Mouse (Mus musculus) heart, postnatal 4 days (tissue): ENCODE measurements at regions not wholly inside any gene's neighbourhood (a gene's known extent, or its start where the extent isn't known, plus 50 kb on each side); places are given as distances from the start of the nearest gene placed in this dataset.
A peak's percentile ranks its signal among the peaks of the same experiment; 100 is the strongest.
"Not testable (repeated sequence)": the region's sequence is repeated elsewhere in the genome, so short reads cannot be mapped to it uniquely, and the experiment has no call there.

Experiments used
- DNase-seq: peaks from one replicate; pipeline ENCODE4 v3.0.0; 2021

DNA sequence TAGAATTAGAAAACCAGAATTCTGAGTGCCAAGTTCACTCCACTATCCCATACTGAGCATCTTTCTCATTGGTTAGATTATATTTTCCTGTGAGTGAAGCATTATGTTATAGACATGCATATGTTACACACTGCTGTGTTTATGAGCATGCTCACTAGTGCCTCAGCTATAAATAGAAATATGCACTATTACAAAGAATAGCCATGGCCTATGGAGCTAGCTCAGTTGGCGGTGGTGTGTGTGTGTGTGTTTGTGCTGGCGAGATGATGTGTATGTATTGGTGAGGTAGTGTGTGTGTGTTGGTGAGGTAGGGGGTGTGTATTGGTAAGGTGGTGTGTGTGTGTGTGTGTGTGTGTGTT lies 106.2 kb downstream of the Sec31a start:
- no peak for DNase-seq

DNA sequence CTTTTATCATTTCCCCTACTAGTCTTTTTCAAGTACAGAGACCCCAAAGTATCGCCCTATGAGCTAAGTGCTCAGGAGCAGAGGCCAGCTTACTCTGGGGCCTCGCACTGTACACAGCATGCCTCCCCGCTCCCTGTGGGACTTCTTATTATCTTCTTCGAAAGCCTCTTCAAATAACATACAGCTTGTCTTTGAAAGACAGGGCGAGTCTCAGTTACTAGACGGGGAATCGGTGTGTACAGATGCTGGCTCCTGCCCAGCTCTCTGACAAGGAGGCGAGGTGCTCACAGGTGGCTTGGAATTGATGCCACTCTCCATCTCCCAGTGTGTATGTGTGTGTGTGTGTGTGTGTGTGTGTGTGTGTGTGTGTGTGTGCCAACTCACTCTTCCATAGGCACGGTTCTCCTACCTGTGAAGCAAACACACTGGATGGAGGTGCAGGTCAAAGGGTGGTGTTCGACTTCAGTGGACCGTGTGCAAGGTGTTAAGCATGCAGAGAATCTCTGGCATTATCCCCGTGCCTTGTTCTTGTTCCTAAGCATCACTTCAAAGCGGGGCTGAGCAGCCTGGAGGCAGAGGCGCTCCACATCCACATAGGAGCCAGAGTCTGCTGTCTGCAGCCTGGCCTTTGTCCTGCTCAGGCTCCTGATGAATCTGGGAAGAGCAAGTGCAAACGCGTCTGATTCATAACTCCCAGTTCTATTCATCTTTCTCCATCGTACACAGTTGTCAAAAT lies 106.8 kb downstream of the Sec31a start:
- DNase-seq = no peak

DNA sequence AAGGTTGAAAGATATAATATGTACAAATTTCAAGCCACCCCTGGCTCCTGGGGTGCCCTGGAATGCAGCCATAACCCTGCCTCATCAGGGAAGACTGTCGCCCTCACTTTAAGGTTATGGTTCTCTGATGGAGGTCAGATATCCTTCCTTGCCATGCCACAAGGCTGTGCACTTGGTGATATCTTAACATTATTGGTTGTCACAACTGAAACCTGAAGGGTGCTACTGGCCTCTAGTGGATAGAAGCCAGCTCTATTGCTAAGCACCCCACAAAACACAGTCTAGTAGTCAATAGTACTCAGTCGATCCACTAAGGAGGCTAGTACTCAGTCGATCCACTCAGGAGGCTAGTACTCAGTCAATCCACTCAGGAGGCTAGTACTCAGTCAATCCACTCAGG lies 111.6 kb downstream of the Sec31a start:
- peak; percentile 12 for DNase-seq

DNA sequence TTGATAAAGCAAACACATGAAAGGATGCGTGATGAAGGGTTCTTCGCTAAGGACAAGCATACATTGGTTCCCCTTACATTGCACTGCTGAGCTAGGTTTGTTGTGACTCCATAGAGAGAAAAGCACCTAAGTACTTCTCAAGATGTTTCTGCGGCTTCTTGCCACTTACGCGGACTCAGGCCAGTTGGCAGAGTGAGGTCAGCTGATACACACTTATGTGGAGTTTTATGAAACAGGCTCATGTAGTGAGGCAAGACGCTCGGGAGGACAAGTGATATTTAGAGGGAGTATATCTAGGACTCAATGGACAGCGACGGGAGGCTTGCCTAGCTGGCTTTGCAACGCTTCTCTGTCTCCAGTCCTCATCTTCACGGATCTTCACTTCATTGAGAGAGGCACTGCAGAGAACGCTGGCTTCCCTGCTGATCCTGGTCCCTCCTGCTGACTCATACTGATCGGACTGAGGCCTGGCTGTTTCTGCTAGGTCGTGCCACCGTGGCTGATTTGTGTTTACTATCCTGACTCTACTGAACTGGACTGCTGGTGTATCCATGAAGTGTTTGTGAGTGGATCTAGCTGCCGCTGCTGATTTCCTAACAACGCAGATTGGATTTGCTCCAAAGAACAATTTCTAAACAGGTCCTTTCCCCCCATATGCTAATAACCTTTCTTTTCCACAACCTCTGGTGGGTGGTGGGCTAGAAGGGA lies 113.8 kb downstream of the Sec31a start:
- DNase-seq = no peak

DNA sequence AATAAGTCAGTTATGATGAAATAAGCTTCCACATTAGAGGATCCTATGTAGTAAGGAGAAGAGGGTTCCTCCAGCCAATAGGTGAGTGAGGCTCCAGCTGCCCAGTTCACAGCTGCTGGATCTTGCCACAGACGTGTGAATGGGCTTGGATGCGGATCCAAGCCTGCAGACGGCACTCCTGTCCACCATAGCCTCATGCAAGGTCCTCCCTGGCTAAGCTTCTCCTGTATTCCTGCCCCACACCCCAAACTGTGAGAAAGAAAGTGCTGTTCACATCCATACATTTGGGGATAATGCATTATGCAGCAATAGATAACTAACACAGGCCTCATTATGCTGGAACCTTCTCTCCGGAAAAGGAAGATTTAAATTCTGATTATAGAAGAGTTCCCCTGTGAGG lies 116.9 kb downstream of the Sec31a start:
- no peak for DNase-seq

DNA sequence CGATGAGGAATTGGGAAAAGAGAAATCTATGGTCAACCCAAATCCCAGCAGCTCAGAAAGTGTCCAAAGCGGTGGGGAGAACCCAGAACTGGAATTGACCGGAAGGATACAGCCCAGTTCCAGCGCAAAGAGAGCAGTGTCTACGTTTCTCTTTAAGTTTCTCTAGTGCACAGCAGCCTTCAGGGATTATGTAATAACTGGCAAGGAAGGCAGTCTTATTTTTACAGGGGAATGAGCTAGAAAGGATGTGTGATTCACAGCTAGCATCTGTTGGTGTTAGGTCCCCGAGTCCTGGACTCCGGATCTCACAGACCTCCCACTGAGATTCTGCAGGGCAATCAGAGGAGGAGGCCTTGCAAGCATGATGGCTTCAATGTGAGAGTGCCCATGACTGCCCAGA lies 121.8 kb downstream of the Sec31a start:
- no peak for DNase-seq

DNA sequence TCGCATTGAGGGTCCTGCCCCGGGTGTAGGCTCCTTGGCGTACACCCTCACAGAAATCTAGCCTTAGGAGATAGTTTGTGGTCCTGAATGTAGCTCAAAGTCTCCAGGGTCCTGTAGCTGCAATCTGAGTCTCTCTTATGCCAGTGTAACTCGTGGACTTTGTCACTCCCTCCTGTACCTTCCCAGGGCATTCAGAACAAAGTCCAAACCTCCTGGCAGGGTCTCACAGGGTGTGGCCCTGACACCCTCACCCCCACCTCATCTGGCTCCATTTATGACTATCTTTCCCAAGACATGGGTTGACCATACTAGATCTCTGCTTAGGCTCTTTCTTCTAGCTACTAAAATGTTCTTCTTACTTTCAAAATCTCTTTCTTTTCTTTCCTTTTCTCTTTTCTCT lies 120.6 kb upstream of the Tmem150c start:
- no peak for DNase-seq

DNA sequence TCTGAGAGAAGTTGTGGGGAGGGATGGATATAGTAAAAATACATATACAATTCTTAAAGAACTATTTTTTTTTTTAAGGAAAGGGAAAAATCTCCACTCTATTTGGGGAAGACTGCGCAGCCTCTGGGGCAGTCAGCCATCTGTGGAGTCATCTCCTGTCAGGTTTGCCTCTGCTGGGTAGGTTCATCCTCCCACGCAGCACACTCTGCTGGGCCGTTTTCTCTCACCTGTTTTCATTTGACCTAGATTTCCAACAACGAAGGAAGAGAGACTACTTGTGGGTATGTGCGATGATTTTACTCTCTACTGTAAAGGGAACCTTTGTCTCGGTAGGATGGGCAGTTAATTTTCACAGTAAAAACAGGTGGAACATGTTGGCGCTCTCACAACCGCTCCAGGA lies 119.9 kb upstream of the Tmem150c start:
- no peak for DNase-seq

DNA sequence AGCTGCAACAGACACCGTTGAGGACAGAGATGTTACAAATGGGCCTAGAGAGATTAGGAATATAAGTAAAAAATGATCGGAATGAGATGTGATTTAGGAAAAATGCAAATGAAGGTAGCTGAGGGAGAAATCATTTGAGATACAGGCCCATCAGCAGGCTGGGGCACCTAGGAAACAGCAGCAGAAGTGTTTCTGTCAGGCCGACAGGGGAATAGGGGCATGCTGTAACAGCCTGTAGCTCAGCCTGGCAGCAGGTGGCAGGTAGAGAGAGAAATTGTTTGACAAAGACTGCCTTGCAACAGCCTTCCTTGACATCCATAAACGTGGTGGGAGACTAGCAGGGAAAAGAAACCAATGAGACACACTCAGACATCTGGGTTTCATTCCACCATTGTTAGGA lies 115.1 kb upstream of the Tmem150c start:
- no peak for DNase-seq

DNA sequence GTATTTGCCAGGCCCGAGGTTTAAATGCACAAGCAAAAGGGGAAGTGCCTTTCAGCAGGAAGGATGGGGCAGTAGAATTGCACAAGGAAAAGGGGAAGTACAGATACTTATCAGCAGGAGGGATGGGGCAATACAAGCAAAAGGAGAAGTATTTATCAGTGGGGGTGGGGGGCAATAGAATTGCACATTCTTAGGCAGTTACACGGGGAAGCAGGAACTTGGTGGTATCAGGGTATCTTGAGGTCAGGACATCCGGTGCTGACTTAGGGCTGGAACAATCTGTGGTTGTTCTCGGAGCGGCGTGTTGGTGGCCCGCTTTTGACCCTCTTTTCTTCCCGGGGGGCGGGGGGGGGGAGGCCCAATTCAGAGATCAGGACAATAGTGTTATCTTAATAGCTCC lies 112.4 kb upstream of the Tmem150c start:
- DNase-seq = not testable (repeated sequence)

DNA sequence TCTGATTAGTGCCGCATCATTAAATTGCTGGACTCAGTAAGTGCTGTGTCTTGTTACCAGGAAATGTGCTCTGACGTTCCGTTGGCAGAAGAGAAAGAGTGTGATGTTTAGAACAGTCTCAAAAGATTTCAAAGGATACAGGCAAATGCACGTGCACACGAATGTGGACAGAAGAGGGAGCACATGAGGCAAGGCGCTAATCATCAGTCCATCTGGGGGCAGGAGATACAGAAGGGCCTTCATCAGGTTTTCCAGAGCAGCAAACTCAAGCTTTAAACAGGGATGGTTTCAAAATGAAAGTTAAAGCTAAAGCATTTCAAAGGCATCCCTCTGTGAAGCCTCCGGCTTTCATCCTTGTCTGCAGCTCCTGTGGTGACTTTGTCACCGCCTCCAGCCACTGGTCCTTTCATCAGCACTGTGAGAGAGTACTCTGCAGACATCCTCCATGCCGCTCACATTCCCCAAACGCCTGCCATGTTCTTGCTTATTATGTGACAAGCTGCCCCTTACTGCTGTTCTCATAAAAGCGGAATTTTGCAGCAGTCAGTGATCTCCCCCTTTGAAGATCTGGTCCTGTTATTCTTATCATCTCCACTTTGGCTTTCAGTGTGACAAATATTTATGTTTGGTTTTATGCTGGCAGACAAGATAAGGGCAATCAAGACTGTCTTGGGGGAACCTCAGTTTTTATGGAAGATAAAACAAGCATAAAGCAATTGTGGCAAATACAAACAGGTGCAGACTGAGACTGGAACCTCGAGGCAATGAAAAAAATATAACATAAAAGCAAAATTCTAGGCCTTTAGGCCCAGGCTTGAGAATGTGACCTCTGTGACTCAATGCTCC lies 111.5 kb upstream of the Tmem150c start:
- DNase-seq = no peak

DNA sequence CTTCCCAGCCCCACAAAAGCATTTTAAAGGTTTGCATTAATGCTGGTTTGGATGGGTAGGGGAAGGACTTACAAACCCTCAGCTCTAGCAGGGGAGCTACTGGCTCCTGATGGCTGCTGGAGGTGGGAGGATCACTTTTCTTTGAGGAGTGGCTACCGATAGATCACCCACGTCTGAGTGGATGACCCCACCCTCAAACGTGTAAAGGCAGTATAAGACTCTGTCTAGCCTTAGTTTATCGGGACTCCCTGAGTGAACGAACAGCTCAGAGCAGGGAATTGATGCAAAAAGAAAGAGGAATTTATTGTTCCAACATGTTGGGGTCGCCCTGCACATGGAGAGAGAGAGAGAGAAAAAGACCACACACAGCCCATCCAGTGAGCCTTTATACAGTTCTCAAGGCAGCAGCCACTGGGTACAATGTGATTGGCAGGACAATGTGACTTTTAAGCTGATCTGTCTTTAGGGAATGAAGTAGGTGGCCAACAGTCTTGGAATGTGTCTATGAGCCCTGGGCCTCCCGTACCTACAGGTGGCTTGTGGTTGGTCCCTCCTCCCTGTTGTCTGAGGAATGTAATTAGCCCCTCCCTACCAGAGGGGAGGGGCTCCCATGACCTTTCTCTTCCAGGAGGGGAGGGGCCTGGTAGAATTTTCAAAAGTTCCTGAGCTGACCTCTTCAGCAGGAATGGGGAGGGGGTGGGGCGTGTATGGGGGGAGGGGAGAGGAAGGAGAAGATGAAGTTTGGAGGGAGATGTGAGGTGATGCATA lies 108.7 kb upstream of the Tmem150c start:
- DNase-seq = no peak

DNA sequence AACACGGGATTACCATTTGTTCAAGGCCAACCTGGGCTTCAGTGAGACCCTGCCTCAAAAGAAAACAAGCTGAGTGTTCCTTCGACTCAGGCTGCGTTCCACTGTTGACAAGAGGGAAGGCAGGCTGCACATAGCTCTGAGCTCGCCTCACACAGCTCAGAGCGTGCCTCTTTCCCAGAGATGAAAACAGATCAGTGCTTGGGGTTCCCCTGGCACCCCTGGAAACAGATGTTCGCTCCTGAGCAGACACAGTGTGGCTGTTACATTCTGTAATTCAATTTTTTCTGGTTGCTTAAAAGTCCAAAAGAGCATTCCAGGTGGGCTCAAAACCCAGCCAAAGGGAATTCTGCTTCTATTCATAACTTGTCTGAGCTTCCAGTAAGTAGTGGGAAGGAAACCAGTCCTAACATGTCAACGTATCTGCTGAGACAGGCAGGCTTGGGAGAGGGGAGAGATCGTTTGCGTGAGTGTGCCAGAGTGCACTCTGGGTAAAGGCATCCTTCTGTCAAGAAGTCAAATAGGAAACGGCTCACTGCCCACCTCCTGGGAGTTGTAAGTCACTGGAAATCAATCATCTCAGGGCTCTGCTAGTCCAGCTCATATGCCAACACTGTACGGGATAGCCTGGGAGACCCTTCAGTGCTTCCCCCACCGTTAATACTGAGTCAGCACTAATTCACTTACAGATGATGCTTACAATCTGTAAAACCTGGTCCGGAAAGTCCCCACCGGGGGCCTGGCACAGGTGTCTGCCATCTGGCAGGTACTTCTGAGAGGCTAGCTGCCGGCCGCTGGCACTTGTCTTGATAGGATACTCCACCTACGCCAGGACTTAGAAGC lies 107.3 kb upstream of the Tmem150c start:
- no peak for DNase-seq

DNA sequence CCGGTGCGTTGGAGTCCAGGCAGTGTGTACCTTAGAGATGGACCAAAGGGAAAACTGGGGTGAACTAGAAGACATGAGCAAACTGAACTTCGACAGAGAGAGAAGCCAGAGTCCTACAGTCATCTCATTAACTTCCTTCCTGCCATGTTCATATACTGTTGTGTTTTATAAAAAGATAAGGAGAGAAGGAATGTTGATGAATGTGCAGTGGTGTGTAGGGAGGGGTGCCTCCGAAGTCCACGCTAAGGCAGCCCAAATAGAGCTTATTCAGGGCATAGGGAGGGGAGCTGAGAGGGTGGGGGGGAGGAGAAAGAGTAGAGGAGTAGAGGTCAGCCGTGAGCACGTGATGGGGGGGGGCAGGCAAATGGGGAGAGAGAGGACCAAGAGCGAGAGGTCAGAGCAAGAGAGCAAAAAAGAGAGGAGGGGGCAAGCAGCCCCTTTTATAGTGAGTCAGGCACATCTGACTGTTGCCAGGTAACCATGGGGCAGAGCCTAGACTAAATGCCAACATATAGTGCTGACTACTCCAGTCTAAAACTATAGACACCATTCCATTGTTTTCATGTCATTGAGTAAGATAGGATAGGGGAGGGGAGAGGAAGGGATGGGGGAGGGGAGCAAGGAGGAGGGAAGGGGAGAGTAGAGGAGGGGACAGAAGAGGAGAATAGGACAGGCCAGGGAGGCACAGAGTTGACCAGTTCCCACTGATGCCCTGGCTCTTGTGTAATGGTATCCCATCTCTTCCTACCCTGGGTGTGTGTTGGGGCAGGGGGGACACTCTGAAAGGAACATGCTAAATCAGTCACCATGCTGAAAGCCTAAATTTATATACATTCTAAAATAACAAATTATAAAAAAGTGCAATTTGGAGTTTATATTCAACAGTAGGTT lies 100.4 kb upstream of the Tmem150c start:
- DNase-seq = no peak

DNA sequence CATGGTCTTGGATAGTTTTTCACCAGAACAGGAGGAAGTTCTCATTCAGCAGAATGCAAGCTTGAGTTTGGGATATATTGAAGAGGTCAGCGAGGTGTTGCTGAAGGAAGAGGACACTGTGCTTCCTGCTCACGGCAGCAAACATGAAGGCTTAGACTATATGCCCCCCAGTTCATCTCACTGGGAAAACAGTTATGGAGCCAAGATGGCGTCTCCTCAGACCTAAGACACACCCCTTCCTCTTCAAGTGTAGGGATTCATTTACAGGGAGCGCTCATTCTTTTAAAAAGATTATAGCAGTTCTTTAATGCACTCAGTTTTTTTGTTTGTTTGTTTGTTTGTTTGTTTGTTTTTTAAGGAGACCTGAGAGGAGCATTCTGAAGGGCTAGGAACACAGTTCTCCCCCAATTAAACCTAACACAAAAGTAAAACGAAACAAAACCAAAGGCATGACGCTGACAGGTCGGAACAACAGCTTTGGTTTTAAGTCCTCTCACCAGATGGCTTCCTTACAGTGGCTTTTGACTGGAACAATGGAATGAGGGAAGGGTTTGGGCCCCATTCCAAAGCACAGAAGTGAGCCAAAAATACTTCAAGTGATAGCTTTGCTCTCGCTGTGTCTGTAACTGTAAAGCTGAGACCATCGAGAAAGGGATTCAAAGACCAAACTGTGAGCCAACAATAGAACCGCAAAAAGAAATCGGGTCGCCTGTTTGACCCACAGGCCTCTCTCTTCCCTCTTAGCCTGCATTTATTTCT lies 99.5 kb upstream of the Tmem150c start:
- DNase-seq = peak; percentile 80

DNA sequence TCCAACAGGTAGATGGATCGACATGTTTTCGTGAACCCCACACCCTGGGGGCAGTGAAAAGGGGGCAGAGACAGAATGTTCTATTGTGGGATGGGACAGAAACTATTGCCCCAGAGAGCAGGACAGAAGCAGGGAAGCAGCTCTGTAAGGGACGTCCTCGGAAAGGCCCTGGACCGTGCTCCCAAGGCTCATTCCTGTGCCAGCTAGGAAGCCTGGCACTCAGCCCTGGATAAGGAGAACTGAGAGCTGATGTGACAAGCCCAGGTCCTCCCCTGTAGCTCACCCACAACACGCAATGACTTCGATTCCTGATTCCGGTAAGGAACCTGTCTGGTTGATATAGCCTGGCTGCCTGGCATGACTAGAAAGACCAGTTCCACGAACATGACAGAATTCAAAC lies 95.7 kb upstream of the Tmem150c start:
- DNase-seq = no peak

DNA sequence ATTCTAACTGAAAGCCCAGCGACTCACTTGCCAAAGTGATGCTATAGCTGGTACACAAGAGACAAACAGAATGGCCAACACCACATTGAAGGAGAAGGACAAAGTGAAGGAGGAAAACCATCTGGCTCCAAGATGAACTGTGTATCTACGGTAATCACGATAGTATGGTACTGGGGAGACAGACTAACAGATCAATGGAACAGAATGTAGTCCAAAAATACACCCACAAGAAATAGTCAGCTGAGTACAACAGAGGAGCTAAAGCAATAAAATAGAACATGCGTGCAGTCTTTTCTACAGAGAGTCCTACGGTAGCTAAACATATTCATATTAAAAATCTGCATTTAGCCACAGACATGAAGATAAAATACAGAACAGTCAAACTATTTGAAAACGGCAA lies 92.4 kb upstream of the Tmem150c start:
- DNase-seq = no peak

DNA sequence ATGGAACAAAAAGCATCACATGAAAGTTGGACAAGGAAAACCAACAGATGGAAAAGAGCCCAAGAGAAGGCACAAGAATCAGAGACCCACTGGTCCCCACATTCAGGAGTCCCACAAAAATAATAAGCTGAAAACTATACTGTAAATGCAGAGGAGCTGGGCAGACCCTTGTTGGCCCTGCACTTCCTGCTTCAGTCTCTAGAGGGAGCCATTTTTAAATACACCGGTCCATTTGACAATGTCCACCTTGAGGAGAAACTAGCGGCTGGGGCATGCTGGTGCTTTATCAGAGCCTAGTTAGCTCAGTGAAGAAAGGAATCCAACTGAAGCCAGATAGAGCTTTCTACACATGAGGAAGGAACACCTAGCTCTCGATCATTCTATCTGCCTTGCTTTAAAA lies 90.1 kb upstream of the Tmem150c start:
- peak; percentile 40 for DNase-seq

DNA sequence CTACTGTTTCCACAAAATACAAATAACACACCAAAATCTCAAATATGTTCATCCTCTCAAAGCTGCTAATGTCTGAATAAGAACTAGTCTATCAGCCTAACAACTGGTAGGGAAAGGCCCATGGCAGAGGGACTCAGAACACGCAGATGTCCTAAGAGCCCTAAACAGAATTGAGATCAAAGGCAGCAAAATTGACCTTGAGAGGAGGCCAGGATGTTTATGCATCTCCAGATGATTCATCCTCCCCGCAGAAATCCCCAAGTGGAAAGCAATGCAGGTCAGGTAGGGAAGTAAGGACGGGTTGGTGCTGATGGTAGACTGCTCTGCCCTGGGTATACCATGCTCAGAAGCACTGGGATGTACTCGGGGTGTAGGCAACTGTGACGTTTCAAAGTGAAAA lies 89.0 kb upstream of the Tmem150c start:
- no peak for DNase-seq

DNA sequence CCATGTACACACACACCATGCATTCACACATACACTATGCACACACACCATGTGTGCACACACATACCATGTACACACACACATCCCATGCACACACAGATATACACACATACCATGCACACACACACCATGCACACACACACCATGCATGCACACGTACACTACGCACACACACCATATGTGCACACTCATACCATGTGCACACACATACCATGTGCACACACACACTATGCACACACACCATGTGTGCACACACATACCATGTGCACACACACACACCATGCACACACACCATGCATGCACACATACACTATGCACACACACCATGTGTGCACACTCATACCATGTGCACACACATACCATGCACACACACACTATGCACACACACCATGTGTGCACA lies 87.1 kb upstream of the Tmem150c start:
- DNase-seq = no peak
